ENCODE assay signal across 25 mouse cellular contexts in genomic region chr2:47776965-47777364, GRCm38 (mm10).
"Had no signal": no experiment of that assay in that cellular context is flagged by ENCODE, and none has a peak within 500 bp of the region (broad histone marks: within the 10 kb centered on the region; RNA-seq: fewer than 3 reads in every experiment).

No protein-coding gene starts in this region.

- H3K9me3 ChIP-seq: heart, embryonic 10.5 days; heart, embryonic 12.5 days; hindbrain, embryonic 10.5 days; hindbrain, embryonic 12.5 days; kidney, embryonic 15.5 days; limb, embryonic 15.5 days; liver, embryonic 12.5 days had no signal

- H3K27ac ChIP-seq: gastrocnemius, adult 2 months; heart, embryonic 10.5 days; hindbrain, embryonic 10.5 days; hindbrain, embryonic 12.5 days; hindbrain, embryonic 14.5 days; kidney, embryonic 15.5 days; kidney, postnatal 0 days; limb, embryonic 12.5 days; limb, embryonic 15.5 days; liver, embryonic 12.5 days had no signal

- H3K27me3 ChIP-seq: heart, embryonic 12.5 days; hindbrain, embryonic 12.5 days; kidney, embryonic 15.5 days; limb, embryonic 12.5 days; limb, embryonic 15.5 days; liver, embryonic 12.5 days had no signal

- H3K4me1 ChIP-seq: heart, embryonic 10.5 days; heart, embryonic 12.5 days; hindbrain, embryonic 10.5 days; hindbrain, embryonic 12.5 days; kidney, embryonic 15.5 days; limb, embryonic 15.5 days; liver, embryonic 12.5 days had no signal

- ATAC-seq: hindbrain, embryonic 16.5 days; inflammation-experienced regulatory T-cells, adult 6 months; liver, embryonic 12.5 days had no signal

- H3K36me3 ChIP-seq: heart, embryonic 10.5 days; heart, embryonic 12.5 days; hindbrain, embryonic 10.5 days; hindbrain, embryonic 12.5 days; kidney, embryonic 15.5 days; limb, embryonic 12.5 days; limb, embryonic 15.5 days; liver, embryonic 12.5 days had no signal

- H3K4me2 ChIP-seq: heart, embryonic 12.5 days; hindbrain, embryonic 12.5 days; hindbrain, embryonic 14.5 days; kidney, embryonic 15.5 days; limb, embryonic 12.5 days; limb, embryonic 15.5 days; liver, embryonic 12.5 days had no signal

- H3K9ac ChIP-seq: heart, embryonic 12.5 days; hindbrain, embryonic 12.5 days; hindbrain, embryonic 14.5 days; kidney, embryonic 15.5 days; limb, embryonic 12.5 days; limb, embryonic 15.5 days; liver, embryonic 12.5 days had no signal

- H3K4me3 ChIP-seq: gastrocnemius, adult 2 months; heart, embryonic 10.5 days; heart, embryonic 12.5 days; hindbrain, embryonic 10.5 days; hindbrain, embryonic 12.5 days; kidney, embryonic 15.5 days; limb, embryonic 12.5 days; limb, embryonic 15.5 days; liver, embryonic 12.5 days had no signal

- DNase-seq: gastrocnemius, adult 2 months; gastrocnemius, postnatal 10 days; gastrocnemius, postnatal 25 days; heart, adult 18-20 months; heart, postnatal 4 days; kidney, adult 11 months; kidney, adult 2 months; kidney, adult 9 months; kidney, postnatal 14 days; kidney, postnatal 36 days; layer of hippocampus, adult 9-11 months; layer of hippocampus, postnatal 36 days; left cerebral cortex, postnatal 4 days had no signal
